Mouse (Mus musculus) fat pad, adult 2 months (tissue): ENCODE measurements around the gene Hist1h1d.
"Not testable (repeated sequence)": the region's sequence is repeated elsewhere in the genome, so short reads cannot be mapped to it uniquely, and the experiment has no call there.

ENCODE experiments used
- DNase-seq: peaks from one replicate; pipeline ENCODE4 v3.0.0-alpha.2; 2011; ENCODE audit warnings: low read depth, low spot score; ENCODE audit errors: extremely low read depth

Gene Hist1h1d

DNA sequence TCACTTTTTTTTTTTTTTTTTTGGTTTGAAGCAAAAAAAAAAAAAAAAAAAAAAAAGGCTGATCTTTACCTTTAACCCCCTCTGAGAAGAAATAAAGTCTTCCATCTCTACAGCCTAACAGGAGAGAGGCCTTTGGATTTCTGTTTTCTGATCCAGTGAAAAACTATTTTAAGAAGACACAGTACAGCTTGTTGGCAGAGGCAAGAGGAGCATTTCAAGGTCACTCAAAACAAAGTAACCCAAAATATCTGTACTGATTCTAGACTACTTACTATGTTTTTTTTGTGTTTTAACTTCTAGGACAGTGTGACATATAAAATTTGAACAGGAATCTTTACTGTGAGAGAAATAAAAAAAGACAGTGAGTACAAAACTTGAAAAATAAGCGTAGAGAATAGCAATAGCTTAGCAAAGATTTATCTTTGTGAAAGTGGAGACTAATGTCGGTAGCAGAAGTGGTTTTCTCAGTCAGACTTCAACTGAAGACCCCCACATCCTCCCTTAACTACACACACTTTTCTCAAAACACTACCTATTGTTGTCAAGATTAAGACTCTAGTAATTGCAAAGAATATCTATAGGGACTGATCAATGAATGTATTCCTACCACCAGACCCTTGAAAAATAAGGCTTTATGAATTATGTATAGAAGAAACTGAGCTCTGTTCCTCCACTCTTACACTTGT is 23.4 kb upstream of the Hist1h1d start:
- no peak for DNase-seq

DNA sequence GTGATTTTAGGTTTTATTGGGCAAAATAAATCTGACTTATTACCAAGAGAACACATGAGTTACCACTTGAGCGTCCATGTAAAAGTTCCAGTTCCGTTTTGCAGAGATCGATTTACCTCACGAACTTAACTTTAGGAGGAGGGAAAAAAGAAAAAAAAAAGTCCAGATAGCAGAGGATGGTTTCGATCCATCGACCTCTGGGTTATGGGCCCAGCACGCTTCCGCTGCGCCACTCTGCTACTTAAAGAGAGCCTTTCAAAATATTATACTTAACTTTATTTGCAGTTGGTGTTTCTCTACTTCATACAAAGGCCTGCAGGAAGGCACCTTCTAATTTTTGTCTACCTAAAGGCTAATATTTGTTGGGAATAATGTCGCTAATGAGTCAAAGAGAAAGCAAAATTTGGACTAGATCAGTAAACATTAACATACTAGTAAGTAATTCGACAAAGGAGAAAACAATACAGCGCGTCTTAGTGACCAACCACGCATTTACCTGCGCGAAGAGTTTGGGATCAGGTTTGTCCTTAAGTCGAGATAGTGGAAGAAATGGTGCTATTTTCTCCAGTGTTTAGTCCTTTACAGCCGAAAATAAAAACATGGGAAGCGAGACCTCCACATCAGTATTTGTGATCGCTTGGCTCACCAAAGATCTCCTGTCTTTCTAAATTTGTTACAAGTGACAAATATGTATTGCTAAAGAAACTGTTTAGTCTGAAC is 22.7 kb upstream of the Hist1h1d start:
- no peak for DNase-seq

DNA sequence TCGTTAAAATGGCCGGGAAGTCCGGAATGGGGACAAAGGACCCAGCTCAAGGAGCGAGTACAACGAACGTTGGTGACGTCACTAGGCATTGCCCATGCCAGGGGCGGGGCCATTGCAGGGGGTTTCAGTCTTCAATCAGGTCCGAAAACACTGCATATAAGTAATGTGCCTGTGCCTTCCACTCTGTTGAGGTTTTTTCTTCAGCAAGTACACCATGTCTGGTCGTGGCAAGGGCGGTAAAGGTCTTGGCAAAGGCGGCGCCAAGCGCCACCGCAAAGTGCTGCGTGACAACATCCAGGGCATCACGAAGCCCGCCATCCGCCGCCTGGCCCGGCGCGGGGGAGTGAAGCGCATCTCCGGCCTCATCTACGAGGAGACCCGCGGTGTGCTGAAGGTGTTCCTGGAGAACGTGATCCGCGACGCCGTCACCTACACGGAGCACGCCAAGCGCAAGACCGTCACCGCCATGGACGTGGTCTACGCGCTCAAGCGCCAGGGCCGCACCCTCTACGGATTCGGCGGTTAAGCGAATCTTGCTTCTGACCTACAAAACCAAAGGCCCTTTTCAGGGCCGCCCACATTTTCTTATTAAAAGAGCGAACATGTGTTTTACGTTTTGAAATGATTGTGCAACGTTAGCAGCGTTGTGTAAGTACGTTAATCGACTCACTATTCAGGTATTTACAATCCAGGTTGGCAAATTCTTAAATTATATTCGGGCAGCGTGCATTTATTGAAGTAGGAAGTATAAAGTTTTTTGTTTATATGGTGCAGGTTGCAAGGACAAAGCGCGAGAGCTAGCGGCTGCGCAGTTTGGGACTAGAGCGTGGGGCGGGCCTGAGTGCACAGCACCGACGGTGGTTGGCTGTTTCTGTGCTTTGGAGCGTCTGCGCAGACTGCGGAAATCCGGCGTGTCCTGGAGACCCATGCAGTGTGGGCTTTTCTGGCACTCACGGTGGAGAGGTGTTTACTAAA is 21.9 kb upstream of the Hist1h1d start, which contains the start of gene Hist1h4h:
Gene Hist1h4h, plus strand, starts transcription at position 150 of the 975 bp plus-strand sequence.
- no peak for DNase-seq

- no peak for DNase-seq
Observed at GRCm38 (mm10) chr13:23532262-23533075, 20.6 kb upstream of the Hist1h1d start.

DNA sequence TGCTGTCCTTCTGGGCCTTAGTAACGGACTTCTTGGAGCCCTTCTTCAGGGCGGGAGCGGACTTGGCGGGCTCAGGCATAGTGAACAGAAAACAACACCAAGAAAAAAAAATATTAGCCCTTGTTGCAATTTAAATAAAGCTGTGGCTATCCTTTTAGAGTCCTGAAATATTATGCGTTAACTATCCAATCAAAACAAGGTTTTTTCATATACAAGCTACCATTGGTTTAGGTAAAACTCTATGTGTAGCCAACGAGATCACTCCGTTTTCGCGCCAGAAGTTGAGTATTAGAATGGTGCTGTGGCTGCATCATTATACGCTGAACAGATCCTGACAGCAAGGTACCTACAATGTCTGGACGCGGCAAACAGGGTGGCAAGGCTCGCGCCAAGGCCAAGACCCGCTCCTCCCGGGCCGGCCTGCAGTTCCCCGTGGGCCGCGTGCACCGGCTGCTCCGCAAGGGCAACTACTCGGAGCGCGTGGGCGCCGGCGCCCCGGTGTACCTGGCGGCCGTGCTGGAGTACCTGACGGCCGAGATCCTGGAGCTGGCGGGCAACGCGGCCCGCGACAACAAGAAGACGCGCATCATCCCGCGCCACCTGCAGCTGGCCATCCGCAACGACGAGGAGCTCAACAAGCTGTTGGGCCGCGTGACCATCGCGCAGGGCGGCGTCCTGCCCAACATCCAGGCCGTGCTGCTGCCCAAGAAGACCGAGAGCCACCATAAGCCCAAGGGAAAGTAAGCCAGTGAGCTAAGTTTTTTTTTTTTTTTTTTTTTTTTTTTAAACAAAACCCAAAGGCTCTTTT is 19.3 kb upstream of the Hist1h1d start, which contains the start of gene Hist1h2af:
Gene Hist1h2af, plus strand, starts transcription at position 347 of the 808 bp plus-strand sequence.
- DNase-seq, result not testable (repeated sequence)

GRCm38 (mm10) chr13:23534368-23535131 is 18.5 kb upstream of the Hist1h1d start:
- DNase-seq, result no peak

DNA sequence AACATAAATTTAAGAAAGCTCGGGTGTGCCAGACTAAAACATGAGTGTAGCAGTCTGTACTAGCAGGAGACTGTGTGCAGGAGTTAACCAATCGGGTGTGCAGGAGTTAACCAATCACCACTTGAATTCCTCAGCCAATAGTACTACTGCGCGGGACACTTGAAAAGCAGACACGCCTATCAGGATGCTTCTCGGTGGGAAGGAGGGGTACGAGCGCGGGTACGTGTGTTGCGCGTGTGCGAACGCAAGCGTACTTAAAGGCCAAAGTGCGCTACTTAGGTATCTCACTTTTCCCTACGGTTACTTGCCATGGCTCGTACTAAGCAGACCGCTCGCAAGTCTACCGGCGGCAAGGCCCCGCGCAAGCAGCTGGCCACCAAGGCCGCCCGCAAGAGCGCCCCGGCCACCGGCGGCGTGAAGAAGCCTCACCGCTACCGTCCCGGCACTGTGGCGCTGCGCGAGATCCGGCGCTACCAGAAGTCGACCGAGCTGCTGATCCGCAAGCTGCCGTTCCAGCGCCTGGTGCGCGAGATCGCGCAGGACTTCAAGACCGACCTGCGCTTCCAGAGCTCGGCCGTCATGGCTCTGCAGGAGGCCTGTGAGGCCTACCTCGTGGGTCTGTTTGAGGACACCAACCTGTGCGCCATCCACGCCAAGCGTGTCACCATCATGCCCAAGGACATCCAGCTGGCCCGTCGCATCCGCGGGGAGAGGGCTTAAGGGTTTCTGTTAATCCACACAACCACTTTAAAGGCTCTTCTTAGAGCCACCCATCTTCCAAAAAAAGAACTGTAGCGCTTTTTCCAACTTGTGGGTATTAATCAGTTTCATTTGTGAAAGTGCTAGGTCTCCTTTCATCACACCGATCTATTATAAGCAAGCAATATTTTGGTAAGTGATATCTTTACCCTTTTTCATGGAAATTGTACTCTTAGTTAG is 17.7 kb upstream of the Hist1h1d start, which contains the start of gene Hist1h3g:
Gene Hist1h3g, plus strand, starts transcription at position 286 of the 939 bp plus-strand sequence.
- DNase-seq, result peak; percentile 83

GRCm38 (mm10) chr13:23536076-23536822 is 16.8 kb upstream of the Hist1h1d start:
- DNase-seq, result no peak

- no peak for DNase-seq
Observed at GRCm38 (mm10) chr13:23537006-23537710, 15.9 kb upstream of the Hist1h1d start.

- no peak for DNase-seq
Observed at GRCm38 (mm10) chr13:23538249-23538648, 14.8 kb upstream of the Hist1h1d start.

DNA sequence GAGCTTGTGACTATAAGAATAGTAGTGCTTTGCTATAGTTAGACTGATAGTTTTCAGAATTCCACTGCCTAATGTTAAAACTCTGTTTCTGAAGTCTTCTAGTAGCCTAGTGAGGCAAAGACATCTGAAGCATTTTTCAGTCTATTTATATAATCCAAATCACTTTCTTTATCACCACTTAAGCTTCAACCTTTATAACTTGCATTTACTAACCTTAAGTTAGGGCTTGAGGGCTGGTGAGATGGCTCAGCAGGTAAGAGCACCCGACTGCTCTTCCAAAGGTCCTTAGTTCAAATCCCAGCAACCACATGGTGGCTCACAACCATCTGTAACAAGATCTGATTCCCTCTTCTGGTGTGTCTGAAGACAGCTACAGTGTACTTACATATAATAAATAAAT is 13.2 kb upstream of the Hist1h1d start:
- DNase-seq, result not testable (repeated sequence)

GRCm38 (mm10) chr13:23541497-23541896 is 11.6 kb upstream of the Hist1h1d start:
- no peak for DNase-seq

- DNase-seq, result not testable (repeated sequence)
Observed at GRCm38 (mm10) chr13:23542225-23542980, 10.7 kb upstream of the Hist1h1d start.

- peak; percentile 97 for DNase-seq
Observed at GRCm38 (mm10) chr13:23542999-23543607, 10.0 kb upstream of the Hist1h1d start, which contains the start of gene Hist1h2bh. Gene Hist1h2bh (minus strand): TSS chr13:23543392.
